Mouse (Mus musculus): ENCODE results near the gene Inpp1.

Gene Inpp1

DNA sequence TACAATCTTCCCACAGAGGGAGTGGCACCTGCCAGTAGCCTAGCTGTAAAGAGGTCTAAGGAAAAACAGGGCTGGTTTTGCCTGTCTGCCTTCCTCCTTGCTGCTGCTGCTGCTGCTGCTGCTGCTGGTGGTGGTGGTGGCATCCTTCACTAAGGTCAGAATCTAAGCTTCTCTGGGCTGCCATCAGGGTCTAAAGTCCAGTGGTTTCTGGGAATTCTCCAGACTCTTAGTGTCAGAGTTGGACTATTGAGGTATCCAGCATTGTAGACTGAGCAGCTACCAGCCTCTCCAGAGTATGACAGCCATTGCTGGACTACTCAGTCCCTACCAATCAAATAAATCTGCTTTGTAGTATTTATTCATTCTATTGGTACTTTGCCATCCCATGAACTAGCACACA, 24.8 kb downstream of the Inpp1 start:
- DNase-seq (ENCODE audit: extremely low spot score) = no peak

DNA sequence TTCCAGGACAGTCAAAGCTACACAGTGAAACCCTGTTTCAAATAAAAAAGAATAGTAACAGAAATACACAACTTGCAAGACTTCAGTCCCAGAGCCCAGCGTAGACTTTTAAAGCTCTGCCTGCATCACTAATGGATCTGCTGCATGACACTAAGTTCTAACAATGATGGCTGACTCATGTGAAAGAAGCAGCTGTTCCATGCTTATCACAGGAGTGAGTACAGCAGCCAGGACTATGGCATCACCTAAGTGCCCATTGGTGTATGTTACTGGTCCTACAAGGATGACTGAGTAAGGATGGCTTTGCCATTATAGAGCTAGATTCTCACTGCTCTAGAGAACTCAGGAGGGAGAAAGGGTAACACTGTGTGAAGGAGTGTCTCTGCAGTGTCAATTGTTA, 30.2 kb downstream of the Inpp1 start:
- DNase-seq (ENCODE audit: extremely low spot score) = no peak

DNA sequence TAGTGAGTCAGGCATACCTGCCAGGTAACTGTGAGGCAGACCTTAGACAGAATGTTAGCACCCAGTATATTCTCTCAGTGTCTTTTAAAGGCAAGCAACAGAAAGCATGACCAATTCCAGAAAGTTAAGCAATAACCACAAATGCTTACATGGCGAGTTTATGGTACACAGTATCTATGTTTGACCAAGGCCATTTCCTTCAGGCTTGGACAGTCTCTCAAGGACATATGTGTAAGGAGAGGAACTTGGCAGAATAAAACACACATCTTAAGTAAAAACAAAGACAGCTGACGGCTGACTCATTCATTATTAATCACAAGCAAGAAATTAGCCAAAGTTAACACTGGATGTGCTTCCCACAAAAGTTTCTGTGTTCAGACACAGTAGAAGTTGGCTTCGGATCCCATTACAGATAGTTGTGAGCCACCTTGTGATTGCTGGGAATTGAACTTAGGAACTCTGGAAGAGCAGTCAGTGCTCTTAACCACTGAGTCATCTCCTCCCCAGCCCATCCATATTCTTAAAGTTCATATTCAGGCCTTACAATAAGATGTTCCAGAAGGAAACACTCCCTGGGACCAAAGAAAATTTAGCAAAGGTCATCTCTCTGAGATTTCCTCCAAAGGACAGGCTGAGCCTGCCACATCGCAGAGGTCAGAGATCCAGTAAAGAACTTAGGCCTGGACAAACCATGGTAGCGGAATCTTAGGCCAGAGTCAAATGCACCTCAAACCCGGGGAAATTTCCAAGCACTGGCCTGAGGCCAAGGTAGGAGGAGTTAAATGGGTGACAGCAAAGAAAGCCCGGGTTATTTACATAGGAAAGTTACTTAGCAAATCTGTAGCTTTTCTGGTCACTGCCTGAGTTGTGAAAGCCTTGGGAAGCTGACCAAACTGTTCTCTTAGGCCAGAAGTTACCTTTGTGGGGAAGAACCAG, 52.0 kb downstream of the Inpp1 start:
- DNase-seq (ENCODE audit: extremely low spot score) = no peak

DNA sequence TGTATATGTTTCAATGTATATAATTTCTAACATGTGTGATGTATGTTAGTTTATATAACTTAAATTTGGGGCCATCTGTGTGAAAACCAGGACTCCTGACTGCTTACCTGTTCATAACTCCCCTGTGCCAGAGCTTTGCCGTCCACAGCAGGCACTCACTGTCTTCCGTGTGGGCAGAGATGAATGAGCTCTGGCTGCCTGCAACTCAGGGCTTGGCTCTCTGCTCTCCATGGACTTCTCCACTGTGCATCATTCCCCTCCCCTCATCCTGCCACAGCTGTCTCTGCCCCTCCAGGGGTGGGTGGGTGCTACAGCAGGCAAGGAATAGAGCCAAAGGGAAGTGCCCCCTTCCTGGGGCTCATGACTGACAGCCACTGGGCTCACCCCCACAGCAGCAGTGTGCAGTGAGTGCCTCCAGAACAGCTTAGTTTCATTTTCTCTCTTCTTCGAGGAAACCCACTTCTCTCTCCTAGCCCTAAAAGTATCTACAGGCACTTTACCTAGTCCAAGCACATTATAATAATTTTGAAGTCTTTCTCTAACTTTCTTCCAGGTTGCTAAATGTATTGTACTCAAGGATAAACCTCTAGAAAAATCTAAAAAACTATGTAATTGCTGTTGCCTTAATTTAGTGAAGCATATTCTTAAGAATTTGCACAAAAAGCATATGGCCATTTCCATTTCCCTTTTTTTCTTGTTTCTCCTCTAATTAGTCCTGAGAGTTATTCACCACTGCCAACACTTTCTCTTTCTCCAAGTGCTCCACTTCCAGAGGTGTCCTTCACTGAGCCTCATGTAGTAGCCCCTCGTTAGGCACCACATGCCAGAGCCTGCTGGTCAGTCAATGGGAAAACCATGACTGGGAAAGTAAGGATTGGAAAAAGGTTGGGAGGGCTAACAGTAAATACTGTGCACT, 53.3 kb downstream of the Inpp1 start:
- no peak for DNase-seq (ENCODE audit: extremely low spot score)

DNA sequence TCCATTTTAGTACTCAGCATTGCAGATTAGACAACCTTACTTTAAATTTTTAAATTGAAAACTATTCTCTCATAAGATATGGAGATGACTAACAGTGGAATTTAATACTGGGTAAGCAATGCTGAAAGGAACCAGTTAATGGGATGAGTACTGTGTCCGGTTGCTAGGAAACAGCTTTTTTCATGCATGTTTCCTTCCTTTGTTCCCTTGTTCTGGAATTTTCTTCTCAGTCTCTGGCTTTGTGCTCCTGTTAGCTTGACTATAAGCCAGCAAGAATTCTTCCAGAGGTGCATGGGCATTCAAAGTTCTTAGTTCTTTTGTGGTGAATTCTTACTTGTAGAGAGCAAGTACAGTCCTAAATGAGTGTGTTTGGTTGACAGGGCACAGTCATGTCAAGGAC, 59.3 kb downstream of the Inpp1 start:
- peak; percentile 8 for DNase-seq (ENCODE audit: extremely low spot score)

DNA sequence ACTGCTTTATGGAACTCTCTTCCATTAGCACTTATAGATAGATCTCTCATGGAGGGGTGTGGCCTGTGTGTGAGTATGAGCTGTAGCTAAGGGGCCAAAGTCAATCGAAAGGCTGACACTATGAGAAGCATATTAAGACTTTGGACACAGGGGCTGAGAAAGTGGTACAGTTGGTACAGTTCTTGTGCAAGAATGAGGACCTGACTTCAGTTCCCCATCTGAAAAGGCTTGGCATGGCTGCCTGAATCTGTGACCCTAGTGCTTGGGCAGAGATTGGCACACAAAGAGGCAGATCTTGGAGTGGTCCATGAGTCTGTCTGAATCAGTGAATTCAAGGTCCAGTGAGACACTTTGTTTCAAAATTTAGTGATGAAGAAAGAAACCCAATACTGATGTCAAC, 63.2 kb downstream of the Inpp1 start:
- DNase-seq (ENCODE audit: extremely low spot score) = no peak

DNA sequence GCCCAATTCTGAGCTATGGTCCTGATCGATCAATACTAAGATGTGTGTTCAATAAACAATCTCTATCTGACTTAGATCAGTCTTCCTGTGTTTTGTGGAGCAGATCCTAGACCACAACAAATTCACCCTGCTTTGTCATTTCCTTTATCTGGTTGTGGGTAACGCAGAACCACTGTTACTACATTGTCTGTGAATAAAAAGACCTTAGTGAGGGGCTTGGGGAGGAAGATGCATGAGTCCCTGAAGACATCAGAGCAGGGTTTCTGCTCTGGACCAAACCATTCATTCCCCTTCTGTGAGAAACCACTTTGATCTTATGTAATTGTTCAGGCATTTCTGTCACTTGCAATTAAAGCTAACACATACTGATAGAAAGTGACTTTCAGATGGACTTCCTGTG, 63.7 kb downstream of the Inpp1 start:
- no peak for DNase-seq (ENCODE audit: extremely low spot score)

DNA sequence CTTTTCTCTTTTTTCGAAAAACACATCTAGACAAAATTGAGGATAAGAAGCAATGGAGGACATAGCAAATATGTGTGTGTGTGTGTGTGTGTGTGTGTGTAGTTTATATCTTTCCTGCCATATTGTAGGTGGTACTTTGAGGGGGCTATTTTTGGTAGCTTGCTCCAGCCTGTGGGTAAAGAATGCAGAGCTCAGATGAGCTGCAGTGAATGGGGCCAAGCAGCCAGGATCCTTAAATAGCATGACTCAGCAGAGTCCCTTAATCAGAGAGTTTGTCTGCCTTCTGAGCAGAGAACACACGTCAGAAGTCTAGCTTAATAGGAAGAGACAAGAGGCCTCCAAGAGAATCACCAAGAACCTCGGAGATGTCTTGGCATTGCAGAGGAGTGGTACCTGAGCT, 64.8 kb downstream of the Inpp1 start:
- no peak for DNase-seq (ENCODE audit: extremely low spot score)

DNA sequence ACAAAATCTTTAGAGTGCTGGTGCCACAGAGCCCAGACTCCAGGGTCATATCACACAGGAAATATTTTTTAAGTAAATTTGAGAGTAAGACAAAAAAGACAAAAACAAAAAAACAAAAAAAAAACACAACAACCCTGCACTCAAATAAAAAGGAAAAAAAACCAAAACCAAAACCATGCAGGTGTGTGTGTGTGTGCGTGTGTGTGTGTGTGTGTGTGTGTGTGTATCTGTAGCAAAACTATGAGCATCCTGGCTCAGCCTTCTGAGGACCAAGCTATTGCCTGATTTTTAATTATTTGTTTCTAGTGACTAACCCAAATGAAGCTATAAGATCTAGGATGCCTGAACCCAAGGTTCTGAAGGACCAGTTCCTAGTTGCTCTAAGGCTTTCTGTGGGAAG, 65.9 kb downstream of the Inpp1 start:
- no peak for DNase-seq (ENCODE audit: extremely low spot score)

DNA sequence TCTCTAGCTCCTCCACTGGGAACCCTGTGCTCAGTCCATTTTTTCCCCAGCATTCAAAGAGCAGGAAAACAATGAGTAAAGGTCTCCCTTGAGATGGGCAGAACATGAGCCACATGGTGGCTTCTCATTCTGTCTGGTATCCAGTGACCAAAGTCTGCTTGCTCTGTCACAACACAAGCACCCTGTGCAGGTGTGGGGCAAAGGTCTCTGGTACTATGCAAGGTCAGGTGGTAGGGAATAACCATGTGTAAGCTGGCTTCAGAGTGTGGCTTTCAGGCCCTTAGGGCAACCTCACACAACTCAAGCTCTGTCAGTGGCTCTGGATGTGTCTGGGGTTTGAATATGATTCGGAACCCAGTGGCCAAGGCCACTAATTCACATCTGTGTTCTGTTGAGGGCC, 67.5 kb downstream of the Inpp1 start:
- DNase-seq (ENCODE audit: extremely low spot score) = no peak

DNA sequence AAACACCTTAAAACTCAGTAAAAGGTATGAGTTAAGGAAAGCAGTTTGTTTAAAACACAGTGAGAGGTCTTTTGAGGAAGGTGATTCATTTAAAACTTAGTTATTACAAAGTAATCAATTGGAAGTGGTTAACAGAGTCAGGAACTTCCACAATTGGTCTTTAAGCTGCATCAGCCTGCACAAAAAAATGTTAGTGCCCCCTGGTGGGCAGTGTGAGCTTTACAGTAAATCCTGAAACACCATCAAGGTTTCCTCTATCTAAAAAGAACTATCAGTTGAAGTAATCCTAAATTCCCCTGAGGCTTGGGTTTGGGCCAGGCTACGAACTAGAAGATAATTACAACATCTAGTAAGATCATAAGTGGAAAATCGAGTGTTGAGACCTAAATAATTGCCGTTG, 69.2 kb downstream of the Inpp1 start:
- DNase-seq (ENCODE audit: extremely low spot score) = peak; percentile 46

DNA sequence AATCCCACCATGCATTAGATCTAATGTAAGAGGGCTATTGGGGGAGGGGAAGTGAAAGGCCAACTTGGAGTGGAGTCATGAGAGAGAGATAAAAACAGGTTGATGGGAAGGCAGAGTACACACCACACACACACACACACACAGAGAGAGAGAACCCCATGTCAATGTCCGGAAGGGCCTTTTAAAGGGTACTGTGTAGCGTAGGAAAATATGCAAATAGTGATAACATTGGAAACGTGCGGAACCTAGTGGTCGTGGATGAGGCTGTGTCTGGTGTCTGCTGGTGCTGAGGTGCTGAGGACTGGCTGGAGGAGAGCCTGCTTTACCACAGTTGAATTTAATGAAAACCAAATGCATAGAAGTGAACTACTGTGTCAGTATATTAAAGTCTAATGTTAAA, 74.9 kb downstream of the Inpp1 start:
- no peak for DNase-seq (ENCODE audit: extremely low spot score)
